Mouse (Mus musculus) cerebellum, postnatal 25 days (tissue): ENCODE data around the gene Speg.

Source experiments
- DNase-seq, 2 experiments: peaks; one replicate each; pipeline ENCODE4 v3.0.0; 2021; ENCODE audit warnings: mixed read lengths in 2 of 2

Gene Speg

DNA sequence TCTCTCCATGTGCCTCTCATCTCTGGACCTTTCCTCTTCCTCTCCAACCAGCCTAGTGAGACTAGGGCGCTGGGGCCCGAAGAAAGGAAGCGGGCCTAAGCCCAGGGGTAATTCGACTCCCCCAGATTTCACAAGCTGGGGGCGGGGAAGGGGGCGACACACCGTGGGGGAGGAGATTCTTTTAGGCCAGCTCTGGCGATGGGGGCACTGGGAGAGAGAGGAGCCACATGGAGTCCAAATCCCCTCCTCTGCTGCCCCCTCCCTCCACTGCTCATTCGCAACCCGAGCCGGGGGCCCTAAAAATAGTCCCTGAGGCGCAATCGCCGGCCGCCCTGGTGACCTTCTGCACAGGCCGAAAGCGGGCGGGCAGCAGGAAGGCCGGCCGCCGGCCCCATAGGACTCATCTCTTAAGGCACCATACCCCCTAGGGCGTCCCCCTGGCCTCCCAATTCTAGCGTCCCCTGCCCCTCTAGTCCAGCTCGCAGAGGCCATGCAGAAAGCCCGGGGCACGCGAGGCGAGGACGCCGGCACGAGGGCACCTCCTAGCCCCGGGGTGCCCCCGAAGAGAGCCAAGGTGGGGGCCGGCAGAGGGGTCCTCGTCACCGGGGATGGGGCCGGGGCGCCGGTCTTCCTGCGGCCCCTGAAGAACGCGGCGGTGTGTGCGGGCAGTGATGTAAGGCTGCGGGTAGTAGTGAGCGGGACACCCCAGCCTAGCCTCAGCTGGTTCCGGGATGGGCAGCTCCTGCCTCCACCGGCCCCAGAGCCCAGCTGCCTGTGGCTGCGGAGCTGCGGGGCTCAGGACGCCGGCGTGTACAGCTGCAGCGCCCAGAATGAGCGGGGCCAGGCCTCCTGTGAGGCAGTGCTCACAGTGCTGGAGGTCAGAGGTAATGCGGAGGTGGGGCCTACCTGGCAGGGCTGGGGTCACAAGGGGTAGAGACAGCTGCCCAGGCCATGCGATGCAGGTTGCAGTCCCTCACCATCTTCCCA is at the start of gene Speg:
Gene Speg, plus strand, starts transcription at position 348 of the 987 bp plus-strand sequence.
- DNase-seq = peak in 1 of 2 experiments; percentile 30

DNA sequence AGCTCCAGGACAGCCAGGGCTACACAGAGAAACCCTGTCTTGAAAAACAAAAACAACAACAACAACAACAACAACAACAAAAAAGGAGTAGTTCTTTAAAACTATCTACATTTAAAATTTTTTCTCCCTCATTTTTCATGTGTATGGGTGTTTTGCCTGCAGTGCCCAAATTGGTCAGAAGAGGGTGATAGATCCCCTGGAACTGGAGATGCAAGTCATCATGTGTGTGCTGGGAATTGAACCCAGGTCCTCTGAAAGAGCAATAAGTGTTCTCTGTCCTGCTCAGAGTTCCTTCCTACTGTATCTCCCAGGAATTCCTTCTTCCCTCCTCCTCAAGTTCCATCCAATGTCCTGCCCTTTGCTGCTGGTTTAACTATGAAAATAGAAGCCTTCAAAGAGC is 47.6 kb upstream of the Speg start:
- no peak for DNase-seq

GRCm38 (mm10) chr1:75331271-75331670 is 43.8 kb upstream of the Speg start:
- no peak for DNase-seq

DNA sequence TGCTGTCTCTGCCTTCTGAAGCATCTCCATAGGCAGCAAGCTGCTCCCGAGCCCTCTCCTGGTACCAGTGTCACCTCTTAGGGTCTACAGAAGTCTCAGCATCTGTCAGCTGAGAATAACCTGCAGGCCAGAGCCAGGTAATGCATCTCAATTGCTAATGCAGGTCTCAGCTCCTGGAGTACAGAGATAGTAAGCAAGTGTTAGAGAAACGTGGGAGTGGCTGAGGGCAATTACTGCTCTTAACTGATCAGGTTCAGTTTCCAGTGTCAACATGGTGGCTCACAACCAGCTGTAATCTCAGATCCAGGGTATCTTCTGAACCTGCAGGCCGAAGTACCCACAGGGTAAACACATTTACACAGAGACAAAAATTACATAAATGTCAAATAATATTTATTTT is 38.6 kb upstream of the Speg start:
- no peak for DNase-seq

DNA sequence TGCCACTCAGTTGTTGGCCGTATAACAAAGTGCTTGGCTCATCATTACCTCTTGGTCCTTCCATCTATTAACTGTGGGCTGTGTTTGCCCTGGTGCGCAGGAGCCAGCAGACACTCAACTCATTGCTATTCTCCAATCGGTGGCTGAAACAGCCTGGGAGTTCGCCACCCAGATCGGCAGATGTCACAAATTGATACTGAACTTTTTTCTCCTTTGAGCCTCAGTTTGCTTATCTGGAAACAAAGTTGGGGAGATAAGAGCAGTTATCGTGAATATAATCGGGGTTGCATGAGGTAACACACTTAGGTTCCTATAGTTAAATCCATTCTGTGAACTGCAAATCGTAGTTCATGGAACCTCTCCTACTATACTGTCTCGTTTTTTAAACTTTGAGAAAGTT is 38.0 kb upstream of the Speg start:
- DNase-seq = no peak

DNA sequence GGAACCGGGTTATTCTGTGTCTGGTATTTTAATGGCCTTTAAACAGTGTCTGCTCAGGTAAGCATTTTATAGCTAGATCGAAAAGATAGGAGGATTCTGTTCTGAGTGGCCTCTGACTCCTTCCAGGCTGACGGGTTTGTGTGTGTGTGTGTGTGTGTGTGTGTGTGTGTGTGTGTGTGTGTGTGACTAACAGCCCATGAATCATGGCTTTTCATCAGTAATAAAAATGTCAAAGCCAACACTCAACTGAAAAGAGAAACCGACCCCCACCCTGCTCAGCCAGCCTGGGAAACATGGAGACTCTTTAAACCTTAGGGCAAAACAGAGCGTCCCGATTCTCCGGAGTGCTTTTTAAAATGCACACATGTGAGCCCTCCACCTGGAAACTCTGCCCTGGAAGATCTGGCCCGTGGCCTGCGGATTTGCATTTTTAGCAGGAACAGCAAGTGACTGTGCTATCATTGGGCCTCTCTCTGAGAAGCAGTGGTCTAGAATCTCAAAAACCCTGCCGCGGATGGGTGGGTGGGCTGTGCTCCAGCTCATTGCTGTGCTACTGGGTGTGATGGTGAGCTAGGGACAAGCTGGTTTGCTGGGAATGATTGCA is 36.9 kb upstream of the Speg start:
- DNase-seq = no peak

DNA sequence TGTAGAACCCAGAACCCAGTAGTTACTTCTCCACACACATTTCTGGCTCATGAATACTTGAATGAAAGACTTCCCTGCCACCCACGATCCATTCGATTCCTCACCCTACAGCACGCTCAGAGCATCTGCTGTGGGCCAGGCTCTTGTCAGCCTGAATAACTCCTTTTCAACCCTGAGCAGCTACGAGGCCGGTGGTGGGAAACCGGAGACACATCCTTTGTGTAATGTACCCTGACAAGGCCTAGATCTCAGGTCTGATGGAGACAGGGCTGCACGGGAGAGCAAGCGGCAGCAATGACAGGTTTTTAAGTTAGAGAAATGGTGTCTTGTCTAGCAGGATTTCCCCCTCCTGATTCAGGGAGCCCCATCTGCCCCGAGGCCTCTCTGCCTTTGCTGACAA is 35.8 kb upstream of the Speg start:
- no peak for DNase-seq

DNA sequence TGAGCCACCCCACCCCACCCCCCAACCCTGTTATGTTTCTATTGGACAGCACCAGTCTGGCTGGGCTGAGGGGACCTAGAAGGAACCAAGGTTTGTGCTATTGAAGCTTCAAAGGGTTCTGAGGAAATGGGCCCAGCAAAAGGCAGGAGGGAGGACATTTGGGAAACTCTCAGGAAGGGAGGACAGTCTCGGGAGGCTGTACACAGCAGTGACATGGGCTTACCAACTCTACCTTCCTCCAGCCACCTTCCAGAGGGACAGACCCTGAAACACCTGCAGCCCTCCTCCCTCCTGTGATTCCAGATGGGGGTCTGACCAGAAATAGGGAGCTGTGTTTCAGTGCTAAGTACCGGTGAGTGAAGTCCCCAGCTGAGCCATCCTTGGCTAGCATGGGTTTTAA is 34.6 kb upstream of the Speg start:
- DNase-seq = no peak

GRCm38 (mm10) chr1:75342874-75343416 is 32.2 kb upstream of the Speg start:
- peak; percentile 71 to 82 for DNase-seq

DNA sequence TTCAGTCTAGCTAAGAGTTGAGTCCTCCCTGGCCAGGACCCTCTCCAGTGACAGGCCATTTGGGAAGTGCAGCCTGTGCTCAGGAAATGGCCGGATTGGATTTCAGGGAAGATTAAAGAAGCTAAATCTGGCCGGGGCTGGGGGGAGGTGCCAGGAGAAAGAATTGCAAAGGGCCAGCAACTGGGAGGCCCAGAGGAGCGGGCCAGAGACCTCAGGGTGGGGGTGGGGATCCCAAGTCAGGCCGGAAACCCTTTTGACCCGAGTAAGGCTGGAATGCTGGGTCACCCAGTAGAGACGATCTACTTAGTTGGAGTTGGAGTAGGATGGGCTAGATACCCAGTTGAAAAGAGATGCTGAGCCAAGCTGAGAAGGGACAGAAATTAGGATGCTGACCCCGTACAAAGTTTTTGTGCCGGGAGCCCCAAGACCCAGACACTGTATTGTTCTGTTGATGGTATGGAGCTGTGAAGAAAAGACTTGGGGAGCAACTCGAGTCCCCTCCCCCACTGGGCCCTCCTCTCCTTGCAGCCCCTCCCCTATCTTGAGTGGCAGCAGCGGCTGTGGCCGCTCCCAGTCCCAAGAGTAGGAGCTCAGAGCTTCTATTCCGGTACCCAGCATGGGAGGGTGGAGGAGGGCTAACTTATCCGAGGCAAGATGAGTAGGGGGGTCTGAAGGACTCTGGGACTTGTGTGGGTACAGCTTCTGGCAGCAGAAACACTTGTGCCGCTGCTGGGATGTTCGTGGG is 30.6 kb upstream of the Speg start:
- no peak for DNase-seq

GRCm38 (mm10) chr1:75345036-75345935 is 29.8 kb upstream of the Speg start:
- DNase-seq = peak in 1 of 2 experiments; percentile 43

GRCm38 (mm10) chr1:75347279-75347678 is 27.8 kb upstream of the Speg start:
- no peak for DNase-seq

- no peak for DNase-seq
Observed at GRCm38 (mm10) chr1:75349275-75349674, 25.8 kb upstream of the Speg start.

- peak; percentile 60 to 80 for DNase-seq
Observed at GRCm38 (mm10) chr1:75357261-75357660, 17.8 kb upstream of the Speg start.

DNA sequence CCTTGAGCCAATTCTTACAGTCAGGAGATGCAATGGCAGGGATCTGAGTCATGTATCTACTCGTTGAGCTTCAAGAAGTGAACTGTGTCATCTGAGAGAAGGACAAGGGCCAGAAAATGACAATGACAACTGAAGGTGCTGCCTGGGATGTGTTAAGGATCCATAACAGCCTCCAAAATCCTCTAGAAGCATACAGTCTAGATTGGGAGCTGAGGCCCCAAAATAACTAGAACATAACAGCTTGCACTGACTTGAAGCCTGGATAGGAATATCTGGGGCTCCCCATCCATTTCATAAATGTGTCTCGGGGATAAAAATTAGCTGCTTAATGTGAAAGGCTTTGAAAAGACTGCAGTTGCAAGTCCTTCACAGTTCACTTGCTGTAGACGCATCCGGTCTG is 17.1 kb upstream of the Speg start:
- no peak for DNase-seq

DNA sequence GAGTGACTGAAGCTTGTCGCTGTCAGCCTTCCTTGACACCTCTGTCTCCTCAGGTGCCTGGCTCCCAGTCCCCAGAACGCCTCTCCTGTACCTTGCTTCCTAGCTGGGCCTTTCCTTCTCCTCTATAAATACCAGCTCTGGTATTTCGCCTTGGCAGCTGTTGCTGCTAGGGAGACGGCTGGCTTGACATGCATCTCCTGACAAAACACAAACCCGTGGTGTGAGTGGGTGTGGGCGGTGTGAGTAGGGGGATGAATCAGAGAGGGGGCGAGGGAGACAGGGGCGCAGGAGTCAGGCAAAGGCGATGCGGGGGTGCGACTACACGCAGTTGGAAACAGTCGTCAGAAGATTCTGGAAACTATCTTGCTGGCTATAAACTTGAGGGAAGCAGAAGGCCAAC is 15.8 kb upstream of the Speg start:
- DNase-seq = no peak

- peak; percentile 36 to 56 for DNase-seq
Observed at GRCm38 (mm10) chr1:75360112-75361031, 14.7 kb upstream of the Speg start, which contains the start of gene Des. Des (plus strand) TSS chr1:75360329.

DNA sequence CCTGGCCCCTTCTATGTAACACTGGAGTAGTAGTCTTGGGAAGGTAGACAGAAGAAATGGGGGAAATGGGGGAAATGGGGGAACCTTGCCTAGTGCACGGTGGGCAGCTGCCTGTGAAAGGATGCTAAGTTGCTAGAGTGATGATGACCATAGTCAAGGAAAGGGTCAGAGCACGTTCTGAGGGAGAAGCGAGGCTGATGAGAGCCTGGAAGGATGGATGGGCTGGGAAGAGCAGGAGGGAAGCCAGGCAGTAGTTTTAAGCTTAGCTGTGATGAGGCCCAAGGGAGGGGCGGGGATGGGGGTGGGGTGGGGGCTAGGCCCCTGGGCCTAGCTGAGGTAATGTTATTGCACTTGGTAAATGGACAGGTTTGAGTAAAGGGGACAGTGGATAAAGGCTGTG is 14.0 kb upstream of the Speg start:
- no peak for DNase-seq

DNA sequence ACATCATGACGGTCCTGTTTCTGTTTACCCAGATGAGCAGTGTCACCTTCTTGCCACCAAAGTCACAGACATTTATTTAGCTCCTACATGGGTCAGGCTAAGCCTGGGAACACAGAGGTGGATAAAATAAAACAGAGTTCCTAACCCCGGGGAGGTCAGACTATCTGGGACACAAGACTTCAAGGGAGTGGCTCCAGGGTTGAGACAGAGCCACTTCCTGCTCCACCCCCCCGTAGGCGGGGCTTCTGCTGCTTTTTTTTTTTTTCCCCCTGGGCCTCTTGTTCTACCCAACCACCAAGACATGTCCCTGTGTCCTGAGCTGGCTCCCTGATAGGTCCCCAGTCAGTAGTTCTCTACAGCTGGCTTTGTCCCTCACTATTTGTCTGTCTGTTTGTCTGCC is 13.3 kb upstream of the Speg start:
- DNase-seq = no peak

DNA sequence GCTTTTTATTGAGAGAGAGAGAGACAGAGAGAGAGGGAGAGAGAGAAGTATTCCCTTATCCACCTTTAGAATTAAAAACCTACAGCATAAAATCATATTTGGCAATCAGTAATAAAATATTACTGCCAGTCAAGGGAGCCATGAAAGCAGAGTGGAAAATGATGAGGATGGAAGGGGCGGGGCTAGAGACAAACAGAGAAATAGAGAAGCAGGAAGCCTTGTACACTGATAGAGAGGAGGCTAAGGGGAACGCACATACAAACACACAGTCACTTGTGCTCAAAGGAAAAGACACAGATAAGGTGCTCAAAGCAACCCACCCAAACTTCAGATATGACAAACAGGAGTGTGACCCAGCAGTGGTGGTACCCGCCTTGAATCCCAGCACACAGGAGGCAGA is 11.2 kb upstream of the Speg start:
- no peak for DNase-seq
